Mouse (Mus musculus): Measurements from ENCODE around the gene Esp6.

- TF ChIP-seq CTCF (IDR thresholded peaks at IDR 0.05; ENCODE audit: borderline replicate concordance, control insufficient read depth, extremely low read depth, insufficient read depth, low read length, poor library complexity) (no peak), POLR2A (IDR thresholded peaks at IDR 0.05; ENCODE audit: control insufficient read depth, extremely low read depth, insufficient read depth, low read length, poor library complexity) (no peak)
These were observed at the start of gene Esp6 for GRCm38 (mm10) chr17:40561207-40561606.

Data from thymus, adult 2 months (tissue).